ENCODE assay signal across 22 mouse cellular contexts in the genomic region with DNA sequence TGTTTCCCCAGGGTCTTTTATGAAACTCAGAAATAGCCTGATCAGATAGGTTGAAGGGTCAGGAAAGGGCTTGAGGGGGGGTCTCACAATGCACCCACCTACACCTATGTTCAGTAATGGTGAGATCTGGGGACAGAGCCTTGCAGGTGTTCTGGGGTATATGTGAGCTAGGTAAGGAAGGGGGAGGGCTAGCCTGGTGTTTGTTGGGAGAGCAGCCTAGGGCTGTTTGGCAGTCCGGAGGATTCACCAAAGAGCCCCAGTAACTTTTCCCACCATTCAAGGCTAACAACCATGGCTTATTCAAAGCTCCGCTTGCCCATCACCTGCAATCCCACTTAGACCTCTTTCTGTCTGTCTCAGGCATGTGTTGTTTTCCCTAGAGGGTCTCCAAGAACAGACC. TPM values are rescaled to one million over a fixed set of nuclear protein-coding genes. Genes with fewer than 3 reads are reported as not detected.
DNase-seq lines count a peak whose midpoint lies in the region; ATAC-seq and TF ChIP-seq lines count a peak whose summit lies in the region.
"Had no signal": no experiment of that assay in that cellular context is flagged by ENCODE, and none has a peak within 500 bp of the region (broad histone marks: within the 10 kb centered on the region; RNA-seq: fewer than 3 reads in every experiment).

No protein-coding gene starts in this region.

- H3K9me3 ChIP-seq in heart, embryonic 10.5 days, result no peaks in the 10 kb centered on the region
- H3K9me3 ChIP-seq in liver, embryonic 11.5 days (ENCODE audit: control insufficient read depth, low read length), result no peaks in the 10 kb centered on the region
- H3K9me3 ChIP-seq in liver, embryonic 15.5 days (replicated peaks), result no peaks in the 10 kb centered on the region
- H3K9me3 ChIP-seq: embryonic facial prominence, embryonic 13.5 days had no signal

- no peak overlapping the region for H3K4me3 ChIP-seq in heart, embryonic 10.5 days
- no peak overlapping the region for H3K4me3 ChIP-seq in liver, embryonic 11.5 days (ENCODE audit: low read depth, low read length)
- H3K4me3 ChIP-seq in bone marrow macrophage, adult 2 months (ENCODE audit: insufficient read depth, low read length), result peak overlapping the region; percentile 53
- H3K4me3 ChIP-seq in liver, embryonic 15.5 days (replicated peaks), result peak overlapping the region; percentile 21
- H3K4me3 ChIP-seq: embryonic facial prominence, embryonic 13.5 days had no signal

- no peak overlapping the region for H3K9ac ChIP-seq in liver, embryonic 11.5 days (ENCODE audit: low read depth, low read length)
- H3K9ac ChIP-seq in liver, embryonic 15.5 days, result no peak overlapping the region
- H3K9ac ChIP-seq: embryonic facial prominence, embryonic 13.5 days; hindbrain, embryonic 14.5 days had no signal

- no peak overlapping the region for H3K27ac ChIP-seq in heart, embryonic 10.5 days
- no peak overlapping the region for H3K27ac ChIP-seq in liver, embryonic 11.5 days (ENCODE audit: low read depth, low read length)
- H3K27ac ChIP-seq in bone marrow macrophage, adult 2 months (ENCODE audit: insufficient read depth, low read depth, low read length), result peak overlapping the region; percentile 86
- H3K27ac ChIP-seq in liver, embryonic 15.5 days (replicated peaks), result peak overlapping the region; percentile 45; the same call in 1 of the 2 replicates
- H3K27ac ChIP-seq: embryonic facial prominence, embryonic 13.5 days; hindbrain, embryonic 14.5 days; kidney, postnatal 0 days had no signal

- peak overlapping the region; percentile 17; the same call in 1 of the 2 replicates for H3K4me2 ChIP-seq in liver, embryonic 11.5 days
- peak overlapping the region; percentile 58 for H3K4me2 ChIP-seq in liver, embryonic 15.5 days
- H3K4me2 ChIP-seq: embryonic facial prominence, embryonic 13.5 days; hindbrain, embryonic 14.5 days had no signal

- 78% methylated on average over 2 of the region's 2 CpGs for WGBS in heart, embryonic 10.5 days
- 84% methylated on average over 2 of the region's 2 CpGs for WGBS in liver, embryonic 11.5 days
- 63% methylated on average over 2 of the region's 2 CpGs for WGBS in liver, embryonic 15.5 days (ENCODE audit: insufficient replicate concordance)

- DNase-seq in heart, embryonic 10.5 days (ENCODE audit: low spot score), result peak; percentile 69
- no peak for DNase-seq in heart, adult 8-10 months (ENCODE audit: low spot score)
- DNase-seq in liver, embryonic 11.5 days (ENCODE audit: low spot score), result no peak
- no peak for DNase-seq in liver
- DNase-seq in kidney, adult 8-10 months, result no peak
- DNase-seq: adrenal gland, adult 8-10 months; cerebellum, adult 9-10 months; left cerebral cortex, postnatal 4 days; right cerebral cortex, postnatal 14 days had no signal

- peaks cover 58% of the 10 kb centered on the region for H3K4me1 ChIP-seq in heart, embryonic 10.5 days
- H3K4me1 ChIP-seq in liver, embryonic 11.5 days (replicated peaks; ENCODE audit: control insufficient read depth, insufficient read depth, low read length), result peaks cover 13% of the 10 kb centered on the region
- H3K4me1 ChIP-seq in bone marrow macrophage, adult 2 months (ENCODE audit: control insufficient read depth, insufficient read depth, low read length), result peaks cover 34% of the 10 kb centered on the region
- H3K4me1 ChIP-seq in liver, embryonic 15.5 days (replicated peaks), result peaks cover 14% of the 10 kb centered on the region

- TF ChIP-seq POLR2A in bone marrow macrophage, adult 2 months (IDR thresholded peaks at IDR 0.05; ENCODE audit: borderline replicate concordance, low read depth, low read length), result no peak

- peaks cover 20% of the 10 kb centered on the region for H3K36me3 ChIP-seq in heart, embryonic 10.5 days
- H3K36me3 ChIP-seq in liver, embryonic 11.5 days (ENCODE audit: control insufficient read depth, insufficient read depth, low read length), result no peaks in the 10 kb centered on the region
- H3K36me3 ChIP-seq in liver, embryonic 15.5 days (replicated peaks), result 0 out of 2 replicates have a peak, but pooled peaks cover 3% of the 10 kb centered on the region
- H3K36me3 ChIP-seq: embryonic facial prominence, embryonic 13.5 days had no signal

- no peak for ATAC-seq in liver, embryonic 11.5 days (replicated peaks; ENCODE audit: low FRiP score)
- no peak for ATAC-seq in liver, embryonic 15.5 days (ENCODE audit: insufficient read depth)
- ATAC-seq in cerebellum, adult (ENCODE audit: insufficient number of reproducible peaks, low FRiP score, low TSS enrichment), result no peak
- ATAC-seq: intestine, embryonic 16.5 days; midbrain, embryonic 16.5 days had no signal

- TF ChIP-seq CTCF in bone marrow macrophage, adult 2 months (IDR thresholded peaks at IDR 0.05; ENCODE audit: low read depth, low read length), result no peak

- H3K27me3 ChIP-seq in heart, embryonic 10.5 days (ENCODE audit: insufficient read depth, poor library complexity, severe bottlenecking), result peaks cover 23% of the 10 kb centered on the region
- H3K27me3 ChIP-seq in liver, embryonic 11.5 days (replicated peaks; ENCODE audit: control insufficient read depth, insufficient read depth, low read length), result peaks cover 54% of the 10 kb centered on the region
- peaks cover 91% of the 10 kb centered on the region for H3K27me3 ChIP-seq in liver, embryonic 15.5 days

RNA-seq across cellular contexts. Expression of a gene that starts 2.7 kb away (rescaled TPM):
- polyA plus RNA-seq in heart, embryonic 10.5 days (2016; fragmentation: Nextera tagmentation; extraction: Ambion mirVana), result 25.7 and 33.4 TPM in 2 replicates
- 10 to 100 TPM in 1 of 4 experiments, 1 to 10 TPM in 3; 8.0 to 10.9 (median 8.8) TPM for total RNA-seq in heart, adult 8-10 months (2022)
- polyA plus RNA-seq in liver, embryonic 11.5 days (2014; fragmentation: Nextera tagmentation; extraction: Ambion mirVana), result 12.1 and 12.5 TPM in 2 replicates
- 241 and 248 TPM in 2 replicates for polyA plus RNA-seq in bone marrow macrophage, adult 2 months (2012; ENCODE audit: insufficient read depth, insufficient read length, missing spikeins)
- polyA plus RNA-seq in liver, embryonic 15.5 days (2015; fragmentation: Nextera tagmentation; extraction: Ambion mirVana), result 10.8 and 11.1 TPM in 2 replicates

RNA-seq across cellular contexts. Expression of a gene that starts 5.9 kb away (rescaled TPM):
- not detected in 2 replicates for polyA plus RNA-seq in heart, embryonic 10.5 days (2016; fragmentation: Nextera tagmentation; extraction: Ambion mirVana)
- not detected for total RNA-seq in heart, adult 8-10 months (2022)
- not detected in 2 replicates for polyA plus RNA-seq in liver, embryonic 11.5 days (2014; fragmentation: Nextera tagmentation; extraction: Ambion mirVana)
- not detected in 2 replicates for polyA plus RNA-seq in bone marrow macrophage, adult 2 months (2012; ENCODE audit: insufficient read depth, insufficient read length, missing spikeins)
- polyA plus RNA-seq in liver, embryonic 15.5 days (2015; fragmentation: Nextera tagmentation; extraction: Ambion mirVana), result not detected in 2 replicates
- total RNA-seq: adrenal gland, adult 8-10 months; gastrocnemius, adult 8-10 months; layer of hippocampus, adult 18-20 months; left cerebral cortex, postnatal 4 days; megakaryocyte, adult 5-6 weeks had no signal
- polyA plus RNA-seq: cortical plate, adult 2 months; embryonic facial prominence, embryonic 13.5 days; hindbrain, embryonic 14.5 days; intestine, embryonic 16.5 days; kidney, postnatal 0 days; lung, embryonic 16.5 days; midbrain, embryonic 16.5 days had no signal

RNA-seq across cellular contexts. Expression of a gene that starts 32.2 kb away (rescaled TPM):
- 75.2 and 81.1 TPM in 2 replicates for polyA plus RNA-seq in heart, embryonic 10.5 days (2016; fragmentation: Nextera tagmentation; extraction: Ambion mirVana)
- 100 to 1,000 TPM; 134 to 162 (median 154) TPM for total RNA-seq in heart, adult 8-10 months (2022)
- polyA plus RNA-seq in liver, embryonic 11.5 days (2014; fragmentation: Nextera tagmentation; extraction: Ambion mirVana), result 52.0 and 52.7 TPM in 2 replicates
- polyA plus RNA-seq in bone marrow macrophage, adult 2 months (2012; ENCODE audit: insufficient read depth, insufficient read length, missing spikeins), result 101 and 104 TPM in 2 replicates
- polyA plus RNA-seq in liver, embryonic 15.5 days (2015; fragmentation: Nextera tagmentation; extraction: Ambion mirVana), result 18.1 and 18.2 TPM in 2 replicates

Comparison
In these comparisons a context has a peak if more than half of its experiments do, and no peak if none do; other contexts are left out.
1. H3K27ac ChIP-seq: peak in bone marrow macrophage, adult 2 months (single experiment) and liver, embryonic 15.5 days (single experiment); none in heart, embryonic 10.5 days (single experiment) and liver, embryonic 11.5 days (single experiment).
2. H3K4me3 ChIP-seq: peak in bone marrow macrophage, adult 2 months (single experiment) and liver, embryonic 15.5 days (single experiment); none in heart, embryonic 10.5 days (single experiment) and liver, embryonic 11.5 days (single experiment).